Mouse (Mus musculus): ENCODE results near the gene Map3k6. TPM values are rescaled to one million over a fixed set of nuclear protein-coding genes. Genes with fewer than 3 reads are reported as not detected.

Gene Map3k6
- total and polyA plus RNA-seq, 3 experiments, result 15.7 to 27.3 (median 16.3) TPM

DNA sequence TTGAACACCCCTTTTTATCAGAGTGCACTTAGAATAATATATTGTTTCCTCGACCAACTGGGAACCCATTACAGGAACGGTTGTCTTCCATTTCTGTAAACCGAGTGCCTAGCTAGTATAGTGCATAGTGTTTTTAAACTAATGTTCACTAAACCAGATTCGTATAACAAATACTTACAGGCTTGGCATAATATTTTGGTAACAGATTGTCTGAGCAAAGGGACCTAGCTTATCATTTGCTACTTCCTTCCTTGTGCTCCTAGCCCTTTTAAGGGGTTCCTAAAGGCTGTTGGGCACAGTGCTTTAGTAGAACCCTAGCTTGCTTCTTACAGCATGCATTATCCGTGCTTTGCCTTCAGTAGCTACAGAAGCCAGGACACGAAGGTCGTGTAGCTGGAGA lies 40.9 kb downstream of the Map3k6 start:
- no peak for DNase-seq
- no peak overlapping the region for H3K4me3 ChIP-seq
- TF ChIP-seq EP300 (IDR thresholded peaks at IDR 0.05; ENCODE audit: insufficient read depth, low read depth, low read length) (no peak), CTCF (IDR thresholded peaks at IDR 0.05) (no peak), POLR2A (IDR thresholded peaks at IDR 0.05; ENCODE audit: insufficient read depth, low read depth, low read length) (no peak)
- H3K27me3 ChIP-seq (ENCODE audit: control insufficient read depth, insufficient read depth, low read length), result no peaks in the 10 kb centered on the region
- H3K9ac ChIP-seq (ENCODE audit: low read depth, low read length), result no peak overlapping the region
- no peaks in the 10 kb centered on the region for H3K79me2 ChIP-seq (replicated peaks; ENCODE audit: control insufficient read depth, insufficient read depth, low read length)
- no peak overlapping the region for H3K27ac ChIP-seq
- intact Hi-C loops (cut with DNase I), result no loop called here
- H3K4me1 ChIP-seq (ENCODE audit: control insufficient read depth, insufficient read depth, low read length), result peaks cover 6% of the 10 kb centered on the region
- WGBS, result 20% methylated on average over 7 of the region's 7 CpGs
- no peaks in the 10 kb centered on the region for H3K36me3 ChIP-seq (ENCODE audit: control insufficient read depth, insufficient read depth, low read length)

DNA sequence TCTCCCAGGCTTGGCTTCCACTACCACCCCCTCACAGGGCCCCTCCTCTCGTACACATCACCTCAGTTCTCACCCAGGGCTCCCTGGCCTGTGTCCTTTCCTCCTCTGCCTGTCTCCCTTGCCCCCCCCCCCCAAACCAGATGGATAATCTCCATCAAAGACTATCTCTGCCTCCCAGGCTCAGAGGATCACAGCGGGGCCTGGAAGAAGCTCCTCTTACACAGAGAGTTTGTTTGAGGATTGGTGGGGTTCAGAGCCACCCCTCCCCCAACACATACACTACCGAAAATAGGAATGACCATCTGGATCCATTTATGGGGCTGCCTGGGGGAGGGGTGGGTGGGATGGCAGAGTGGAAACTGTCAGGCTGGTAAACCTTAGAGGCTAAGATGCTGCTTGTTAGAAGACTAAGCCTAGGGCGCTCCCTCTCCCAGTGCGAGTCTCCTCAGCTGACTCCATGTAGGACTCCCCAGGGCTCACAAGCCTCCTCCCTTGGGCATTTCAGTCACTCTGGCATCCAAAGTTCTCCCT lies 41.4 kb downstream of the Map3k6 start:
- Histone ChIP-seq H3K36me3 (ENCODE audit: control insufficient read depth, insufficient read depth, low read length) (no peaks in the 10 kb centered on the region), H3K9ac (ENCODE audit: low read depth, low read length) (no peak overlapping the region), H3K27me3 (ENCODE audit: control insufficient read depth, insufficient read depth, low read length) (no peaks in the 10 kb centered on the region), H3K79me2 (replicated peaks; ENCODE audit: control insufficient read depth, insufficient read depth, low read length) (no peaks in the 10 kb centered on the region), H3K4me1 (ENCODE audit: control insufficient read depth, insufficient read depth, low read length) (peaks cover 5% of the 10 kb centered on the region), H3K4me3 (no peak overlapping the region), H3K27ac (no peak overlapping the region)
- WGBS, result 32% methylated on average over 5 of the region's 5 CpGs
- TF ChIP-seq CTCF (IDR thresholded peaks at IDR 0.05) (no peak), EP300 (IDR thresholded peaks at IDR 0.05; ENCODE audit: insufficient read depth, low read depth, low read length) (no peak), POLR2A (IDR thresholded peaks at IDR 0.05; ENCODE audit: insufficient read depth, low read depth, low read length) (no peak)
- intact Hi-C loops (cut with DNase I), result no loop called here
- DNase-seq, result no peak

- 55% methylated on average over 4 of the region's 4 CpGs for WGBS
- Histone ChIP-seq H3K4me3 (no peak overlapping the region), H3K9ac (ENCODE audit: low read depth, low read length) (no peak overlapping the region), H3K4me1 (ENCODE audit: control insufficient read depth, insufficient read depth, low read length) (peaks cover 5% of the 10 kb centered on the region), H3K36me3 (ENCODE audit: control insufficient read depth, insufficient read depth, low read length) (no peaks in the 10 kb centered on the region), H3K27me3 (ENCODE audit: control insufficient read depth, insufficient read depth, low read length) (no peaks in the 10 kb centered on the region), H3K27ac (no peak overlapping the region), H3K79me2 (replicated peaks; ENCODE audit: control insufficient read depth, insufficient read depth, low read length) (no peaks in the 10 kb centered on the region)
- TF ChIP-seq EP300 (IDR thresholded peaks at IDR 0.05; ENCODE audit: insufficient read depth, low read depth, low read length) (no peak), POLR2A (IDR thresholded peaks at IDR 0.05; ENCODE audit: insufficient read depth, low read depth, low read length) (no peak), CTCF (IDR thresholded peaks at IDR 0.05) (no peak)
- no peak for DNase-seq
- intact Hi-C loops (cut with DNase I), result no loop called here
These were observed 42.0 kb downstream of the Map3k6 start for GRCm38 (mm10) chr4:133282656-133283055.

GRCm38 (mm10) chr4:133285299-133285698 lies 44.7 kb downstream of the Map3k6 start:
- no peak for DNase-seq
- H3K9ac ChIP-seq (ENCODE audit: low read depth, low read length), result no peak overlapping the region
- TF ChIP-seq CTCF (IDR thresholded peaks at IDR 0.05) (no peak), EP300 (IDR thresholded peaks at IDR 0.05; ENCODE audit: insufficient read depth, low read depth, low read length) (no peak), POLR2A (IDR thresholded peaks at IDR 0.05; ENCODE audit: insufficient read depth, low read depth, low read length) (no peak)
- H3K36me3 ChIP-seq (ENCODE audit: control insufficient read depth, insufficient read depth, low read length), result no peaks in the 10 kb centered on the region
- no peak overlapping the region for H3K4me3 ChIP-seq
- H3K27ac ChIP-seq, result no peak overlapping the region
- H3K27me3 ChIP-seq (ENCODE audit: control insufficient read depth, insufficient read depth, low read length), result no peaks in the 10 kb centered on the region
- WGBS, result 47% methylated on average over 3 of the region's 3 CpGs
- peaks cover 3% of the 10 kb centered on the region; the same call in 1 of the 2 replicates for H3K4me1 ChIP-seq (ENCODE audit: control insufficient read depth, insufficient read depth, low read length)
- H3K79me2 ChIP-seq (replicated peaks; ENCODE audit: control insufficient read depth, insufficient read depth, low read length), result no peaks in the 10 kb centered on the region
- intact Hi-C loops (cut with DNase I), result no loop called here

DNA sequence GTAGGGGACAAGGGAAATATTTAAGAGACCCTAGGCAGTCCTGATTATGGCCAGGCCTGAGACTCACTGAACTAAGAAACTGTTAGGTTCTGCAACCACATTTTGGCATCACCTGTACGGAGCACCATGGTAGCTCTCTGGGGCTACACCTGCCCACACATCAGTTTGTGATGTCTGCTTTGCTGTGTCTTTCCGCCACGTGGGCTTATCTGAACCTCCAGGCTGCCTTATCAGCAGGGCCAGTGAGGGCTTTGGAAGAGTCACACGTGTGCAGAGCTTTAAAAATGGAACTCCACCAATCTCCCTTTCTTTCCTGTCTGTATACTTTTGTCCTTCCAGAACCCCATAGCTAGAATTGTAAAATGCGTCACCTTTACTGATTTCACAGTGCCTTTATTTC lies 45.3 kb downstream of the Map3k6 start:
- DNase-seq, result no peak
- Histone ChIP-seq H3K36me3 (ENCODE audit: control insufficient read depth, insufficient read depth, low read length) (no peaks in the 10 kb centered on the region), H3K9ac (ENCODE audit: low read depth, low read length) (no peak overlapping the region), H3K4me1 (ENCODE audit: control insufficient read depth, insufficient read depth, low read length) (peaks cover 3% of the 10 kb centered on the region; the same call in 1 of the 2 replicates), H3K4me3 (no peak overlapping the region), H3K79me2 (replicated peaks; ENCODE audit: control insufficient read depth, insufficient read depth, low read length) (no peaks in the 10 kb centered on the region), H3K27me3 (ENCODE audit: control insufficient read depth, insufficient read depth, low read length) (no peaks in the 10 kb centered on the region), H3K27ac (no peak overlapping the region)
- TF ChIP-seq CTCF (IDR thresholded peaks at IDR 0.05) (no peak), EP300 (IDR thresholded peaks at IDR 0.05; ENCODE audit: insufficient read depth, low read depth, low read length) (no peak), POLR2A (IDR thresholded peaks at IDR 0.05; ENCODE audit: insufficient read depth, low read depth, low read length) (no peak)
- intact Hi-C loops (cut with DNase I), result no loop called here
- 36% methylated on average over 5 of the region's 5 CpGs for WGBS

GRCm38 (mm10) chr4:133286476-133287077 lies 46.0 kb downstream of the Map3k6 start:
- Histone ChIP-seq H3K9ac (ENCODE audit: low read depth, low read length) (no peak overlapping the region), H3K4me3 (no peak overlapping the region), H3K36me3 (ENCODE audit: control insufficient read depth, insufficient read depth, low read length) (no peaks in the 10 kb centered on the region), H3K79me2 (replicated peaks; ENCODE audit: control insufficient read depth, insufficient read depth, low read length) (no peaks in the 10 kb centered on the region), H3K4me1 (ENCODE audit: control insufficient read depth, insufficient read depth, low read length) (peaks cover 3% of the 10 kb centered on the region; the same call in 1 of the 2 replicates), H3K27ac (no peak overlapping the region), H3K27me3 (ENCODE audit: control insufficient read depth, insufficient read depth, low read length) (no peaks in the 10 kb centered on the region)
- 57% methylated on average over 4 of the region's 4 CpGs for WGBS
- DNase-seq, result no peak
- intact Hi-C loops (cut with DNase I), result no loop called here
- TF ChIP-seq EP300 (IDR thresholded peaks at IDR 0.05; ENCODE audit: insufficient read depth, low read depth, low read length) (no peak), POLR2A (IDR thresholded peaks at IDR 0.05; ENCODE audit: insufficient read depth, low read depth, low read length) (no peak), CTCF (IDR thresholded peaks at IDR 0.05) (no peak)

All from heart, adult 2 months (tissue).